Mouse (Mus musculus) heart, embryonic 11.5 days (tissue): ENCODE measurements around the gene Nudt11. TPM values are rescaled to one million over a fixed set of nuclear protein-coding genes. Genes with fewer than 3 reads are reported as not detected.

Experiments
- microRNA-seq: library from miRNA; unstranded; fragments of <30 nt; microRNA quantifications from one replicate; pipeline ENCODE4, GENCODE M21; 2016; ENCODE audit warnings: borderline number of aligned reads
- polyA plus RNA-seq: library from polyadenylated mRNA; unstranded; fragments of >200 nt; fragmentation: Nextera tagmentation; extraction: Ambion mirVana; gene quantifications from 2 replicates; pipeline ENCODE4 v1.2.1, GENCODE M21; 2014

Gene Nudt11
- polyA plus RNA-seq, 1 experiment from 2014 or later, result 10.9 TPM

Small RNA genes lying within 50 kb of the gene (microRNA-seq; reads per million reads assigned to microRNA genes)
- gene Gm27360, result not detected

Other genes starting within 250 kb of the Nudt11 start
- not detected in 2 replicates for gene AU022751, start 36.0 kb downstream of the Nudt11 start, polyA plus RNA-seq
- 6.4 and 6.6 TPM in 2 replicates for gene Nudt10, start 125.6 kb downstream of the Nudt11 start, polyA plus RNA-seq